Mouse (Mus musculus): Measurements from ENCODE around the gene Lce1c. TPM values are rescaled to one million over a fixed set of nuclear protein-coding genes. Genes with fewer than 3 reads are reported as not detected.

Gene Lce1c
- total RNA-seq (2021) = not detected
- long read RNA-seq, experiment 1 = 0 reads
- long read RNA-seq, experiment 2 = 0 reads

- no peak for DNase-seq (ENCODE audit: low spot score in 2 of 2)
Observed at GRCm38 (mm10) chr3:92678947-92679346, at the start of gene Lce1c. Gene Lce1c, plus strand, starts transcription at chr3:92679247.

- no peak for DNase-seq (ENCODE audit: low spot score in 2 of 2)
Observed at GRCm38 (mm10) chr3:92637745-92638652, 41.0 kb upstream of the Lce1c start.

- DNase-seq (ENCODE audit: low spot score in 2 of 2) = no peak
Observed at GRCm38 (mm10) chr3:92638653-92638991, 40.4 kb upstream of the Lce1c start.

- DNase-seq (ENCODE audit: low spot score in 2 of 2) = no peak
Observed at GRCm38 (mm10) chr3:92639854-92640253, 39.2 kb upstream of the Lce1c start.

GRCm38 (mm10) chr3:92648207-92648606 lies 30.8 kb upstream of the Lce1c start, which contains the start of gene Lce1a1:
Gene Lce1a1, minus strand, starts transcription at chr3:92648307.
- no peak for DNase-seq (ENCODE audit: low spot score in 2 of 2)

GRCm38 (mm10) chr3:92656826-92657225 lies 22.2 kb upstream of the Lce1c start, which contains the start of gene Lce1b:
Gene Lce1b, minus strand, starts transcription at chr3:92656926.
- DNase-seq (ENCODE audit: low spot score in 2 of 2) = no peak

GRCm38 (mm10) chr3:92670215-92670614 lies 8.8 kb upstream of the Lce1c start, which contains the start of gene Lce1a2:
Gene Lce1a2, minus strand, starts transcription at chr3:92670315.
- no peak for DNase-seq (ENCODE audit: low spot score in 2 of 2)

GRCm38 (mm10) chr3:92687110-92687509 lies 8.1 kb downstream of the Lce1c start, which contains the start of gene Lce1d:
Gene Lce1d, minus strand, starts transcription at chr3:92687210.
- no peak for DNase-seq (ENCODE audit: low spot score in 2 of 2)

- DNase-seq (ENCODE audit: low spot score in 2 of 2) = peak in 1 of 2 experiments; percentile 2
Observed at GRCm38 (mm10) chr3:92689154-92689553, 10.1 kb downstream of the Lce1c start.

- no peak for DNase-seq (ENCODE audit: low spot score in 2 of 2)
Observed at GRCm38 (mm10) chr3:92691688-92692087, 12.6 kb downstream of the Lce1c start.

GRCm38 (mm10) chr3:92694613-92695012 lies 15.6 kb downstream of the Lce1c start:
- DNase-seq (ENCODE audit: low spot score in 2 of 2) = no peak

GRCm38 (mm10) chr3:92708974-92709373 lies 29.9 kb downstream of the Lce1c start, which contains the start of gene Lce1e:
Gene Lce1e, minus strand, starts transcription at chr3:92709074.
- DNase-seq (ENCODE audit: low spot score in 2 of 2) = no peak

- no peak for DNase-seq (ENCODE audit: low spot score in 2 of 2)
Observed at GRCm38 (mm10) chr3:92715122-92715521, 36.1 kb downstream of the Lce1c start.

- DNase-seq (ENCODE audit: low spot score in 2 of 2) = no peak
Observed at GRCm38 (mm10) chr3:92720250-92720649, 41.2 kb downstream of the Lce1c start, which contains the start of gene Lce1f. Gene Lce1f, minus strand, starts transcription at chr3:92720350.

GRCm38 (mm10) chr3:92722631-92723030 lies 43.6 kb downstream of the Lce1c start:
- DNase-seq (ENCODE audit: low spot score in 2 of 2) = no peak

Other genes starting within 250 kb of the Lce1c start
- 1 to 10 TPM; 2.3 to 4.4 TPM for gene Gm9774, start 249.8 kb upstream of the Lce1c start, total RNA-seq (2021)
- not detected for gene Sprr2k, start 246.7 kb upstream of the Lce1c start, total RNA-seq (2021)
- gene Sprr1b, start 240.5 kb upstream of the Lce1c start, total RNA-seq (2021) = not detected
- gene Sprr3, start 220.5 kb upstream of the Lce1c start, total RNA-seq (2021) = not detected
- gene Sprr1a, start 193.4 kb upstream of the Lce1c start, total RNA-seq (2021) = not detected
- not detected for gene Sprr4, start 178.8 kb upstream of the Lce1c start, total RNA-seq (2021)
- not detected for gene 2310046K23Rik, start 144.7 kb upstream of the Lce1c start, total RNA-seq (2021)
- not detected for gene Ivl, start 105.5 kb upstream of the Lce1c start, total RNA-seq (2021)
- gene Smcp, start 90.2 kb upstream of the Lce1c start, total RNA-seq (2021) = not detected
- not detected for gene 2210017I01Rik, start 71.8 kb upstream of the Lce1c start, total RNA-seq (2021)
- not detected for gene Lce6a, start 57.6 kb upstream of the Lce1c start, total RNA-seq (2021)
- gene Lce1a1, start 30.9 kb upstream of the Lce1c start, total RNA-seq (2021) = not detected
- not detected for gene Lce1b, start 22.3 kb upstream of the Lce1c start, total RNA-seq (2021)
- not detected for gene Lce1a2, start 8.9 kb upstream of the Lce1c start, total RNA-seq (2021)
- gene Lce1d, start 8.0 kb downstream of the Lce1c start, total RNA-seq (2021) = not detected
- gene Lce1e, start 29.8 kb downstream of the Lce1c start, total RNA-seq (2021) = not detected
- not detected for gene Lce1f, start 41.1 kb downstream of the Lce1c start, total RNA-seq (2021)
- not detected for gene Gm38119, start 59.8 kb downstream of the Lce1c start, total RNA-seq (2021)
- not detected for gene Lce1g, start 73.1 kb downstream of the Lce1c start, total RNA-seq (2021)
- gene Lce1h, start 85.8 kb downstream of the Lce1c start, total RNA-seq (2021) = not detected
- gene Lce1i, start 99.7 kb downstream of the Lce1c start, total RNA-seq (2021) = not detected
- gene Lce1j, start 111.3 kb downstream of the Lce1c start, total RNA-seq (2021) = not detected
- not detected for gene Lce1k, start 128.6 kb downstream of the Lce1c start, total RNA-seq (2021)
- gene Kprp, start 148.0 kb downstream of the Lce1c start, total RNA-seq (2021) = not detected
- not detected for gene Lce1l, start 172.0 kb downstream of the Lce1c start, total RNA-seq (2021)
- not detected for gene 2310050C09Rik, start 191.0 kb downstream of the Lce1c start, total RNA-seq (2021)
- gene Lce3a, start 247.0 kb downstream of the Lce1c start, total RNA-seq (2021) = not detected